Mouse (Mus musculus): ENCODE data around the gene Aco2.

- TF ChIP-seq CTCF (IDR thresholded peaks at IDR 0.05; ENCODE audit: low read depth) = no peak
- TF ChIP-seq EP300 (IDR thresholded peaks at IDR 0.05; ENCODE audit: low read depth) = no peak
These were observed 82.6 kb downstream of the Aco2 start for GRCm38 (mm10) chr15:81954716-81955115.

Data from liver, postnatal 0 days (tissue).